Mouse (Mus musculus): ENCODE measurements around the gene Plcb2.

Gene Plcb2

GRCm38 (mm10) chr2:118728337-118728736, at the start of gene Plcb2:
TSS of gene Plcb2 (minus strand) at chr2:118728438.
- peak; percentile 63 to 73 for DNase-seq

- no peak for DNase-seq
These were observed 48.1 kb upstream of the Plcb2 start for GRCm38 (mm10) chr2:118776295-118776694.

- DNase-seq, result no peak
These were observed 47.6 kb upstream of the Plcb2 start for GRCm38 (mm10) chr2:118775846-118776245.

- DNase-seq, result no peak
These were observed 47.2 kb upstream of the Plcb2 start for GRCm38 (mm10) chr2:118775396-118775795.

GRCm38 (mm10) chr2:118774536-118774935, 46.3 kb upstream of the Plcb2 start:
- DNase-seq, result no peak

- DNase-seq, result no peak
These were observed 44.1 kb upstream of the Plcb2 start, which contains the start of gene Phgr1 for GRCm38 (mm10) chr2:118772158-118772874. TSS of gene Phgr1 (plus strand) at chr2:118772769.

- DNase-seq, result no peak
These were observed 38.1 kb upstream of the Plcb2 start for GRCm38 (mm10) chr2:118766041-118767033.

- no peak for DNase-seq
These were observed 36.6 kb upstream of the Plcb2 start for GRCm38 (mm10) chr2:118764875-118765274.

- peak in 1 of 2 experiments; percentile 41 for DNase-seq
These were observed 36.0 kb upstream of the Plcb2 start for GRCm38 (mm10) chr2:118764094-118764831.

GRCm38 (mm10) chr2:118763469-118763868, 35.2 kb upstream of the Plcb2 start:
- DNase-seq, result no peak

GRCm38 (mm10) chr2:118762784-118763148, 34.5 kb upstream of the Plcb2 start:
- no peak for DNase-seq

GRCm38 (mm10) chr2:118761906-118762783, 33.9 kb upstream of the Plcb2 start, which contains the start of gene Ccdc9b:
TSS of gene Ccdc9b (minus strand) at chr2:118762661.
- peak; percentile 51 to 54 for DNase-seq

- DNase-seq, result no peak
These were observed 33.1 kb upstream of the Plcb2 start for GRCm38 (mm10) chr2:118761358-118761757.

- no peak for DNase-seq
These were observed 32.2 kb upstream of the Plcb2 start for GRCm38 (mm10) chr2:118760311-118761025.

- DNase-seq, result peak; percentile 62 to 78
These were observed 31.6 kb upstream of the Plcb2 start for GRCm38 (mm10) chr2:118759828-118760227.

GRCm38 (mm10) chr2:118756103-118756502, 27.9 kb upstream of the Plcb2 start:
- DNase-seq, result no peak

GRCm38 (mm10) chr2:118755407-118755806, 27.2 kb upstream of the Plcb2 start:
- DNase-seq, result no peak

- DNase-seq, result no peak
These were observed 25.9 kb upstream of the Plcb2 start for GRCm38 (mm10) chr2:118754143-118754542.

GRCm38 (mm10) chr2:118752792-118753108, 24.5 kb upstream of the Plcb2 start:
- DNase-seq, result no peak

- no peak for DNase-seq
These were observed 23.9 kb upstream of the Plcb2 start for GRCm38 (mm10) chr2:118751896-118752791.
